Mouse (Mus musculus) intestine, embryonic 15.5 days (tissue): ENCODE results near the gene Jam3. TPM values are rescaled to one million over a fixed set of nuclear protein-coding genes. Genes with fewer than 3 reads are reported as not detected.

Experiments
- polyA plus RNA-seq: library from polyadenylated mRNA; unstranded; fragments of >200 nt; fragmentation: Nextera tagmentation; extraction: Ambion mirVana; gene quantifications from 2 replicates; pipeline ENCODE4 v1.2.1, GENCODE M21; 2015

Gene Jam3
- polyA plus RNA-seq, 1 experiment from 2014 or later = 55.1 TPM

Other genes with a start within 250 kb of the Jam3 start
- gene Gm1110, start 232.3 kb downstream of the Jam3 start, polyA plus RNA-seq = not detected in 2 replicates
- gene Acad8, start 155.9 kb downstream of the Jam3 start, polyA plus RNA-seq = 34.7 and 36.6 TPM in 2 replicates
- 148 and 154 TPM in 2 replicates for gene Thyn1, start 155.7 kb downstream of the Jam3 start, polyA plus RNA-seq
- gene Vps26b, start 125.4 kb downstream of the Jam3 start, polyA plus RNA-seq = 30.9 and 32.3 TPM in 2 replicates
- 23.7 and 25.9 TPM in 2 replicates for gene Ncapd3, start 125.2 kb downstream of the Jam3 start, polyA plus RNA-seq
- 4.4 and 4.7 TPM in 2 replicates for gene Igsf9b, start 143.8 kb upstream of the Jam3 start, polyA plus RNA-seq
- not detected in 2 replicates for gene Spata19, start 241.4 kb upstream of the Jam3 start, polyA plus RNA-seq